ENCODE assay signal across 8 mouse cellular contexts in genomic region chr11:44616078-44616787, GRCm38 (mm10). TPM values are rescaled to one million over a fixed set of nuclear protein-coding genes. Genes with fewer than 3 reads are reported as not detected.
A peak's percentile ranks its signal among the peaks of the same experiment; 100 is the strongest.
DNase-seq lines count a peak whose midpoint lies in the region; ATAC-seq and TF ChIP-seq lines count a peak whose summit lies in the region.

No protein-coding gene starts in this region.

- ATAC-seq in liver, postnatal 0 days = no peak

- TF ChIP-seq CTCF in kidney, adult 2 months (conservative IDR thresholded peaks at IDR 0.05; ENCODE audit: insufficient read depth, insufficient read length, low read depth, low read length) = no peak
- TF ChIP-seq CTCF in bone marrow, adult 2 months (IDR thresholded peaks at IDR 0.05; ENCODE audit: control insufficient read depth, insufficient read depth, low read length) = no peak
- no peak for TF ChIP-seq CTCF in liver, postnatal 0 days (IDR thresholded peaks at IDR 0.05; ENCODE audit: low read depth)

- peak overlapping the region; percentile 78 for H3K27ac ChIP-seq in kidney, adult 2 months (ENCODE audit: insufficient read depth, low read depth, low read length)
- H3K27ac ChIP-seq in bone marrow, adult 2 months (ENCODE audit: control insufficient read depth, insufficient read depth, low read depth, low read length, poor library complexity) = peak overlapping the region; percentile 70; the same call in 1 of the 2 replicates
- no peak overlapping the region for H3K27ac ChIP-seq in liver, postnatal 0 days (ENCODE audit: low read depth)

- H3K4me2 ChIP-seq in liver, postnatal 0 days (ENCODE audit: low read depth, low read length) = peak overlapping the region; percentile 68

- TF ChIP-seq EP300 in liver, postnatal 0 days (IDR thresholded peaks at IDR 0.05; ENCODE audit: low read depth) = no peak

- TF ChIP-seq POLR2A in kidney, adult 2 months (IDR thresholded peaks at IDR 0.05; ENCODE audit: low read depth, low read length) = no peak
- TF ChIP-seq POLR2A in bone marrow, adult 2 months (IDR thresholded peaks at IDR 0.05; ENCODE audit: borderline replicate concordance, control insufficient read depth, low read depth, low read length) = no peak

- no peaks in the 10 kb centered on the region for H3K4me1 ChIP-seq in kidney, adult 2 months (ENCODE audit: control insufficient read depth, insufficient read depth, low read length)
- H3K4me1 ChIP-seq in bone marrow, adult 2 months (ENCODE audit: control insufficient read depth, insufficient read depth, low read length) = peaks cover 1% of the 10 kb centered on the region
- peaks cover 4% of the 10 kb centered on the region for H3K4me1 ChIP-seq in liver, postnatal 0 days (ENCODE audit: insufficient read depth)

- peak overlapping the region; percentile 80 for H3K4me3 ChIP-seq in kidney, adult 2 months (ENCODE audit: insufficient read depth, low read depth, low read length)
- H3K4me3 ChIP-seq in bone marrow, adult 2 months (replicated peaks; ENCODE audit: control insufficient read depth, low read depth, low read length) = peak overlapping the region; percentile 78
- H3K4me3 ChIP-seq in liver, postnatal 0 days (ENCODE audit: low read depth, low read length) = peak overlapping the region; percentile 36

- no peaks in the 10 kb centered on the region for H3K36me3 ChIP-seq in kidney, adult 2 months (ENCODE audit: control insufficient read depth, insufficient read depth, low read length)
- no peaks in the 10 kb centered on the region for H3K36me3 ChIP-seq in liver, postnatal 0 days (replicated peaks; ENCODE audit: insufficient read depth, low read length)

- no peak for DNase-seq in kidney, adult 2 months
- no peak for DNase-seq in kidney, adult 11 months
- peak; percentile 18 for DNase-seq in heart, postnatal 4 days
- no peak for DNase-seq in liver, postnatal 0 days
- no peak for DNase-seq in frontal cortex, postnatal 14 days (ENCODE audit: low spot score in 2 of 2)
- no peak for DNase-seq in cerebellum, postnatal 36 days
- DNase-seq in B cell, adult 2 months = no peak

- no peaks in the 10 kb centered on the region for H3K9me3 ChIP-seq in liver, postnatal 0 days (ENCODE audit: low read length)

- 16% methylated on average over 18 of the region's 18 CpGs for WGBS in kidney, adult 2 months
- WGBS in bone marrow, adult 2 months = 12% methylated on average over 18 of the region's 18 CpGs
- WGBS in liver, postnatal 0 days (ENCODE audit: insufficient replicate concordance) = 9% methylated on average over 18 of the region's 18 CpGs

- H3K9ac ChIP-seq in liver, postnatal 0 days (replicated peaks) = no peak overlapping the region

- H3K27me3 ChIP-seq in kidney, adult 2 months (replicated peaks; ENCODE audit: control insufficient read depth, insufficient read depth, low read length) = no peaks in the 10 kb centered on the region; the same call in 1 of the 2 replicates
- H3K27me3 ChIP-seq in liver, postnatal 0 days (ENCODE audit: insufficient read depth, low read length) = peaks cover 88% of the 10 kb centered on the region

RNA-seq across cellular contexts. Expression of gene Ebf1, which starts 0.9 kb away (rescaled TPM):
- polyA plus RNA-seq in kidney, adult 2 months (2012; rRNA removed) = 11.9 and 12.2 TPM in 2 replicates
- polyA plus RNA-seq in bone marrow, adult 2 months (2011; ENCODE audit: insufficient read depth, insufficient read length, low replicate concordance, missing spikeins) = 70.8 and 188 TPM in 2 replicates
- total RNA-seq in heart, postnatal 4 days (2021) = 10 to 100 TPM; 27.2 to 31.0 TPM
- polyA plus RNA-seq in liver, postnatal 0 days (2015; fragmentation: Nextera tagmentation; extraction: Ambion mirVana) = 4.6 and 5.0 TPM in 2 replicates
